Mouse (Mus musculus): ENCODE measurements around the gene Ankrd61. TPM values are rescaled to one million over a fixed set of nuclear protein-coding genes. Genes with fewer than 3 reads are reported as not detected.

The Ankrd61 gene
- 0.09 and 0.14 TPM in 2 replicates for polyA plus RNA-seq (2012; rRNA removed)

DNA sequence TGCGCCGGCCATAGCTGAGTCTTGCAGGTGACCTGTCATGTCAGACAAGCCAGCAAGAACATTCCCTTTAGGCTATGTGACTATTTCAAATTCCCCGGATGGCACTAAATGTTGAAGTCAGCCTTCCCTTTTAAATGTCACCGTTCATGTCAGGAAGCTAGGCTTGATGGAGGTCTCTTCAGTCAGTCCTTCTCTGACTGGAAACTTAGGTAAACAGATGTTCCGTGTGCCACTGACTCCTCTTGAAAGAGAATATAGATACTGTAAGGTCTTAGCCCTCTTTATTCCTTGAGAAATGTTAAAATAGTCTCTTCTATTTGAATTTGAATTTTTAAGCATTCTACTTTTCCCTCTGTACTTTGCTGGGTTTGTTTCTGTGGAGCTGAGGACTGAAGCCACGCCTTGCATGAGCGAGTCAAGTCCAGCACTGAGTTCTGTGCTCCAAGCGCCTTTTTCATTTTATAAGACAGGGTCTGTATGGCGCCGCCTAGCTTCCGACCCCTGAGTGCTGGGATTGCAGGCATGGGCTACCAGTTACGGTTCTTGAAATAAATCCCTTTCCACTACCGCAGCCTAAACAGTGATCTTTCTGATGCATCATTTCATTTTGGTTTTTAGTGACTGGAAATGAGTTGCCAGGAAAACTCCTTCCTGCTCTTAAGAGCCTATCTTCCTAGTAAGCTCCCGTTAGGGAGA, at the start of gene Ankrd61:
Ankrd61 (minus strand) TSS at position 51 of the 696 bp plus-strand sequence.
- DNase-seq (ENCODE audit: low spot score), result no peak

DNA sequence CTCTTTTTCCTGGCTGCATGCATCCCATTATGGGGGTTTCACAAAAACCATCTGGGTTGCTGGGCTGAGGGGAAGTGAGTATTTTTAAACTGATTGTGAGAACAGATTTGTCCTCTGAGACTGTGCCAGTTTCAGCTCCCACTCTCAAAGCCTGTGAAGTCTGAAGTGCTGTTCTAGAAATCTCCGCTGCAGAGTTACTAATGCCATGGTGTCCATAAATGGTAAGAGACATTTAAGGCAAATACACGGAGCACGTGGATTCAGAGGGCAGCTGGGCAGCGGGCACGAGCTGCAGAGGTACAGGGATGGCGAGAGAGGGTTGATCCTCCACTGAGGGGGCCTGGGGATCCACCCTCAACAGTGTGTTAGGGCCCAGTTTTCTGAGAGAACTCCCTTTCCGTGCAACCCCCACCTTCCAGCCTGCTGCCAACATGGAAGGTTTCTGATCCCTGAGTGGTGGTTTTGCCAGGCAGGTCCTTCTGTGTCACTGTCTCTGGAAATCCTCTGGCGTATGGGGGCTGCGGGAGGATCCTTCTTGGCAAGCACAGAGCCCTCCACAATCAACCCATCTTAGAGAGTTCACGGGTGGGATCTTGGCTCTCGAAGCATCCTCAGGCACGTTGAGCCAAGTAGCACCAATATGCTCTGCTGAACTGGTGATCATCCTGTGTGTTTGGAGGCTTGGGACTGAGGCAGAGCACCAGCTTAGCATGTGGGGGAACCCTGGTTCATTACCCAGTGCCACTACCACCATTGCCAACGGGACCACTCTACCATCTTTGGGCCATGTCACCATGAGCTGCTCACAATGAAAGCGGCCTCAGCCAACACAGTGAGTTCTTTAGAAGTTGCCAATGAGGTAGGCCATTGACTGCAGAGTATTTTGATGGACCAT, 46.0 kb upstream of the Ankrd61 start:
- no peak for DNase-seq (ENCODE audit: low spot score)

DNA sequence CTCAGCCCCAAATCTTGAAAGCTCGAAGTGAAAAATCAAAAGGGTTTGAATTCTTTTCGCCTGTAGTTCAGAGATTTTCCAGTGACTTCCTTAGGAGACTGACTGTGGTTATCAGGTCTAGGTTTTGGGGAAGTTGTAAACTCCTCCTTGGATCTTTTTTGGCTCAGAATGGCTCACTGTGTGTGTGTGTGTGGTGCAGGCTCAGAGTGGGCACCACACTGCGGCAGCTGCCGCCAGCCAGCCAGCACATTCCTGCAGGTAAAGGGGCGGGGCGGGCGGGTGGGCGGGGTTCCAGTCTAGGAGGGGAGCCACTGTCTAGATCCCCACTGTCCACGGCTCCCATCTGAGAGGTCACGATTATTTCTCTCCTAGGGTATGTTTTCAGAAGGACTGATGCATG, 44.1 kb upstream of the Ankrd61 start:
- no peak for DNase-seq (ENCODE audit: low spot score)

DNA sequence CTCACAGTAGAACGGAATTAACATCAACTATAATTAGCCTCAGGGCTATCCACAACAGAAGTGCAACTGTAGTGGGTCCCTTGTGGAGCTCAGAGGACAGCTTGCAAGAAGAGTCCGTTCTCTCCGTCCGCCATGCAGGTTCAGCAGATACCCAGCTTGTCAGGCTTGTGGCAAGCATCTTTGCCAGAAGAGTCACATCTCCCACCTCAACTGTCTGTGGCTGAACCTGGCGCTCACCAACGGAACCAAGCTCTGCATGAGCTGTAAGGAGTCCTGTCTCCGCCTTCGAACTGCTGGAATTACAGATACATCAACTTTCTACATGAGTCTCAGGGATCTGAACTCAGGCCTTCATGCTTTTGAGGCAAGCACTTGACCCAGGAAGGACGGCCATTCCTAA, 38.7 kb upstream of the Ankrd61 start:
- DNase-seq (ENCODE audit: low spot score), result no peak

DNA sequence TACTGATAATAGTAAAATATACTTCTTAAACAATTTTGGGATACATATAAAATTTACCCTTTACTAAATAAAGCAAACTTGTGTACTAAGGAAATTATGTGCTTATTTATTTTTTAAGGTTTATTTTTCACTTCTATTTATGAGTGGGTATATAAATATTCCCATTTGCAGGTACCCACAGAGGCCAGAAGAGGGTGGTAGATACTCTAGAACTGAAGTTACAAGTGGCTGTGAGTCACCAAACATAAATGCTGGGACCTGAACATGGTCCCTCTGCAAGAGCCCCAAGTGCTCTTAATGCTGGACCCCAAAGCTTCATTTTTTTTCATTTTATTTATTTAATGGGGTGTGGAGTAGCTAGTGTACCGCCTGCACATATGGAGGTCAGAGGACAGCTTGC, 36.4 kb upstream of the Ankrd61 start:
- DNase-seq (ENCODE audit: low spot score), result no peak

DNA sequence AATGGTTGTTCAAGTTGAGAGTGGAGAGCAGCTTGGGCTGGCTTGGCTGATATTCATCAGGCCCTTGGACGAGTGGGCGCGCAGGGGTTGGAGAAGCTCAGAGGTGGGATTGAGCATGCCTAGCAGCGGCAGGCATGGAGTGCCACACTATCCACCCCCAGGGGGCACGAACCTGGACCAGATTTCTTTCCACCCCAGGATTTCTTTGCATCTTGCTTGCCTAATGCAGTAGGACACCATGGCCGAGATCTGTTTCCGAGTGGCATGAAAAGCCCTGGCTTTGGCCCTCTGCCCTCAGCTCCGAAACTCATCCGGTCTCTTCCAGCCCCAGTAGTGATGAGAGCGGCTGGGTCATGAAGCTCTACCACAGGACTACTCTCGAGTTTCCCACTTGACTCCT, 35.9 kb upstream of the Ankrd61 start:
- no peak for DNase-seq (ENCODE audit: low spot score)

DNA sequence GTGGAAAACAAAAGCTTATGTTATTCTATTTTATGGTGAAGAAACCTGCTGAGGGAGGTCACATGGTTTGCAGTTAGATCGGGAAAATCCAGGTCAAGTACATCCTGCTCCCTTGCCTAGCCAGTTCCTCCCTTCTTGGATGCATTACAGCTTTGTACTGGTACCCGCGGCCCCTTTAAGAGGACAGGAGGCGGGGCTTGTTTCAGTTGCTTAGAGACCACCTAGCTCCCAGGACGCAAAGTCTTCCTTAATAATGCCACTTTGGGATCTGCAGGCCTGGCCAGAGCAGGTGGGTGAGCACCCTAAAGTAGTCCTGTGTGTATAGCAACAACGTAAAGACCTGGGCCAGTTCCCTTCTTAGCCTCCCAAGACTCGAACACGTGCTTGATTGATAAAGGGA, 35.3 kb upstream of the Ankrd61 start, which contains the start of gene Rsph10b:
Rsph10b (plus strand) TSS at position 205 of the 400 bp plus-strand sequence.
- no peak for DNase-seq (ENCODE audit: low spot score)

DNA sequence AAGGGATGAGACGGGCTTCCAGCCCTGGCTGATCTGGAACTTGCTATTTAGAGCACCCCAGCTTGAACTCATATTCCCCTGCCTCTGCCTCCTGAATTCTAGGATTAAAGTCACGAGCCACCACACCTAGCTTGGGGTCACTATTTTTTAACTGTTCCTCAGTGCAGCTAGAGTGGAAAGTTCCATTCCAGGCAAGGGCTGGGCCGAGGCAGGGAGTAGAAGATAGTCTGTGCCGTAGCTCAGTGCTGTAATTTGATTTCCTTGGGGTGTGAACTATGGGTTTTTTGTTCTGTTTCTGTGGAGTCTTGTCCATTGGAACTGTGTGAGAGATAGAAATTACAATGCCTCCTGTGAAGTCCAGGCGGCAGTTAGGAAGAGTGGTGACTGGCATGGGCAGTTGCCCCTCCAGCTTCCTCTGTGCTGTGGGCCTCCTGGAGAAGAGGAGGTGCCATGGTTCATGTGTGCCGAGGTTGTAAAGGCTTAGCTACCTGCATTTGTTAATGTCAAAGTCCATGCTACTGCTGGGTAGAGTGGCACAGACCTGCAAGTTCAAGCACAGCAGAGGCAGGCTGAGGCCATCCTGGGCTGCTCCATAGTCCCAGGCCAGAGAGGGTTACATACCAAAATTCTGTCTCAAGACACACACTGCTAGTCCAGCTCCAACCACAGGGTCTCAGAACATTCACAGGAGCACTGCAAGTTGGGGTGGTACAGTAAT, 34.5 kb upstream of the Ankrd61 start:
- DNase-seq (ENCODE audit: low spot score), result no peak

DNA sequence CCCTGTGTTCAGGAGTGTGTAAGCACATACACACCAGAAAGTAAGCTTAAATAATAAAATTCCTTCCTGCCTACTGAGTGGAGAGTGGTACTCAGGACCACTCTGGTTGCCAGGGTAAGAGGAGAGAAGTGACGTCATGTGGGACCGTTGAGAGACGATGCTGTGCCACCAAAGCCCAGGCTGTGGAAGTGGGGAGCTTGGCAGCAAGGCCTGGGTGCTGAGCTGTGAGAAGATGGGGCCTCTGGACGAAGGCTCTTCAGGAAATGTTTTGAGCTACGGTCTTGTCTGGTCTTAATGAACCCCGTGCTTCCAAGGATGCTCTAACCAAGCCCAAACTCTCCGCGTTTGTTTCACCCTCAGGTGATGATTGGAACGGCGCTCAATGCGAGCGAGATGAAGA, 33.2 kb upstream of the Ankrd61 start:
- DNase-seq (ENCODE audit: low spot score), result no peak

DNA sequence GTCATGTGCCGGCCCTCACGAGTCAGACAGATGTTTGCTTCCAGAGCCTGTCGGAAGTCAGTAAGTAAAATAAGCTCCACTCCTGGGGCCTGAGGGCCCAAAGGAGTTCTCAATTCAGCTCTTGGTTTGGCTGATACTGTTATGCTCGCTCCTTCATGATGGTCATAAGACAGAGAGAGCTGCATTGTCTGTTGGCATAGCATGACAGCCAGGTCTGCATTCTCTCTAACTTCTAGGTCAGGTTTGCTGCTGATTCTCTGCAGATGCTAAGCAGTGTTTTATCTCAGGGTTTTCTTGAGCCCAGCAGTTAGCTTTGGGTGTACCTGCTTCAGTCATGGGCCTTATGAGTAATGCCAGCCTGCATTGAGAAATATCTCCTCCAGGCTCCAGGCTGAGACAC, 31.8 kb upstream of the Ankrd61 start:
- no peak for DNase-seq (ENCODE audit: low spot score)

DNA sequence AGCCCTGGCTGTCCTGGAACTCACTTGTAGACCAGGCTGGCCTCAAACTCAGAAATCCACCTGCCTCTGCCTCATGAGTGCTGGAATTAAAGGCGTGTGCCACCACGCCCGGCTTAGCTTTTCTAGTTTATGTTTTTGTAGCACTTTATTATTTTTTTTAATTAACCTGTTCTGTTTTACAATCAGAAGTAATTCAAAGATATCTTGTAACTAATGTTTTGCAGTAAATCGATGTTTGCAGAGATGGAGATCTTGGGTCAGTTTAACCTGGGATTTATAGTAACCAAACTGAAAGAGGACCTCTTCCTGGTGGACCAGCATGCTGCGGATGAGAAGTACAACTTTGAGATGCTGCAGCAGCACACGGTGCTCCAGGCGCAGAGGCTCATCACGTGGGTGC, 30.4 kb upstream of the Ankrd61 start, which contains the start of gene Gm42421:
Gm42421 (plus strand) TSS at position 301 of the 400 bp plus-strand sequence.
- no peak for DNase-seq (ENCODE audit: low spot score)

DNA sequence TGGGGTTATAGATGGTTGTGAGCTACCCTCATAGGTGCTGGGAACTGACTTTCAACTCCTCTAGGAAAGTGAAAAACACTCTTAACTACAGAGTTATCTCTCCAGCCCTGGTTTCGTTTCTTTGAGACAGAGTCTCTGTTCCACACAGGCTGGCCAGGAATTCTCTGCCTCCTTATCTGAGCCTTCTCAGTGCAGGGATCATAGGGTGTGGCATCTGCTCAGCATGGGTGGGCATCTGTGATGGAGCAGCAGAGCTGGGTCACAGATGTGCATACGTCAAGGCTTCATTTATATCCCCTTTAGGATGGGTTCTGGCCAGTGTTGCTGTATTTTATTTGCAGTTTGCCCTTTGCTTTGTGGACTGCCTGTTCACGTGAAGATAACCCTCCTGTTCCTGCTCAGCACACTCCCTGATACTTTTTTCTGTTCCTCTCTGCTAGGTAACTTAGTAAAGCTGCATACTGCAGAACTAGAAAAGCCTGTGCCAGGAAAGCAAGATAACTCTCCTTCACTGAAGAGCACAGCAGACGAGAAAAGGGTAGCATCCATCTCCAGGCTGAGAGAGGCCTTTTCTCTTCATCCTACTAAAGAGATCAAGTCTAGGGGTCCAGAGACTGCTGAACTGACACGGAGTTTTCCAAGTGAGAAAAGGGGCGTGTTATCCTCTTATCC, 27.4 kb upstream of the Ankrd61 start:
- no peak for DNase-seq (ENCODE audit: low spot score)

DNA sequence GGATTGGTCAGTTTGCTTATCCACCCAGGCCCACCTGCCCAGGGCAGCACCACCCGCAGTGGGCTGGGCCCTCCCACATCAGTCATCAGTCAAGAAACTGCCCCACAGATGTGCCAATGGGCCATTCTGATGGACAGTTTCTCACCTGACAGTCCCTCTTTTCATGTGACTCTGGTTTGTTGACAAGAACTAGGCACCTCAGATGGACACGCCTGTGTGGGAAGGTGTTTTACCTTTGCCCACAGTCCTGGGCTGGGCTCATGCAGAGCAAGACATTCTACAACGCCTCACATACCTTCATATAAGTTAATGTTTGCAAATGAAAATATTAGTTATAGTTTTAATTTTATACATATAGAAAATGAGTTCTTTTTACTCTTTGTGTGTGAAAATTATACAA, 20.6 kb upstream of the Ankrd61 start:
- no peak for DNase-seq (ENCODE audit: low spot score)

DNA sequence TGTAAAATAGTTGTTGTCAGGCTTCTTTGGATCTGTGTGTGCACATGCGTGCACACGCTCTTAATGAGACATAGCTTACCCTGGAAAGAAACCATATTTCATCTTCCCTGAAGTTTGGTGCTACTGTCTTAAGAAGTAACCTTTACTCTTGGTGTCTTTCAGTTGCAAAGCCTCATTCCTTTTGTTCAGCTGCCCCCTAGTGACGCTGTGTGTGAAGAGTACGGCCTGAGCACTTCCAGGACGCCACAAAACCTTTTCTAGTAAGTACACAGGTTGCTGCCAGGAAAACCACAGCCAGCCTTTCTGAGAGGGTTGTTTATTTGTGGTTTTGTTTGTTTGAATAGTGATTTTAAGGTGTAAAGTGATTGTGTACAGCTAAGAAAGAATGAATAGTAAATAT, 19.9 kb upstream of the Ankrd61 start:
- no peak for DNase-seq (ENCODE audit: low spot score)

DNA sequence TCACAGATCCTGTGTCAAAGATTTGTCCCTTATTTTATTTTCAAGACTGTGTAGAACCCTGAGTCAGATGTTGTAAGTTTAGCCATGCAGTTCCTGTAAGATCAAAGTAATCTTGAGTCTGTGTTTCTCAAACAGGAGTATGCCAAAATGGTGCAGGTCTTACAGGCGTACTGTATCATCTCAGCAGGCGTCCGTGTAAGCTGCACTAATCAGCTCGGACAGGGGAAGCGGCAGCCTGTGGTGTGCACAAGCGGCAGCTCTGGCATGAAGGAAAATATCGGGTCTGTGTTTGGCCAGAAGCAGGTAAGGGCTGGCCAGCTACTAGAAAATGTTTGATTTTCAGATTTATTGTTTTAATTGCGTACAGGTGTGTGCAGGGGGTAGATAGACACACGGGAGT, 18.7 kb upstream of the Ankrd61 start:
- DNase-seq (ENCODE audit: low spot score), result no peak

DNA sequence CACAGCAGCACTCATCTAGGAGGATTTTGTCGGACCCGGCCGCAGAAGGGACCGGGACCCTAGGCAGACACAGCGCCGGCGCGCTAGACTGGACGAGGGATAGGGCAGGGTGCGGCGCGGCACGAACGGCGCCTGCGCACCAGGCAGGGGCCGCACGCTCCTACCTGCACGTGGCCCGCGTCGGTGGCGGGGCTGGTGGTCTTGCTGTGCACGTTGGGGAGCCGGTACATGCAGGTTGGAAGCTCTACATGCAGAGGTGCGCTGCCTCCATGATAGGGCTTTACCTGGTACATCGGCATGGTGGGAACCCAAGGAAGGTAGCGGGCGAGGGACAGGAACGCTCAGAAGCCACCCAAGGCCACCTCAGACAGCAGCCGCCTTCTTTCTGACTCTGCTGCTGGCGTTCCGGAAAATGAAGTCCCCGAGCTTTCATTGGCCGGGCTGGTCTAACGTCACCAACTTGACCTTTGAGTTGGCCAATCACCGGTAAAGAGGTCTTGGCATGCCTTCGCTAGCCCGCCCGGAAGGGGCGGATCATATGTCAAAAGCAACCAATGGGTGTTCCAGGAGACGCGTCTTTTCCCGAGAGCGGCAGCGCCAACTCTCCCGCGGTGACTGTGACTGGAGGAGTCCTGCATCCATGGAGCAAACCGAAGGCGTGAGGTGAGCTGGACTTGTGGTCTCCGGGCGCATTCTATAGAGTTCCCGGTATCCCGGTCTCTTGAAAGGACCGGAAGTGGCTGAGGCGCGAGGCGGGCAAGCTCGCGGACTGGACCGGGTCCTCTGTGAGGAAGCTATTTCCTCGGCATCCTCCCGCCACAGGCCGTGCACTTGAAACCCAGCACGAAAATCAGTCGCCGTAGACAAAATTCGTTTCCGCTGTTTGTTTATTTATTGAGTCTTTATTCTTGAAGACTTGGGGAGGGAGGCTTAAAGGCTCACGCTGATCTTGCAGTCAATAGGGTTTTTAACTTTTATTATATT, 12.2 kb upstream of the Ankrd61 start, which contains the start of the genes Aimp2 and Pms2:
Aimp2 (minus strand) TSS at position 431 of the 984 bp plus-strand sequence.
Pms2 (plus strand) TSS at position 548 of the 984 bp plus-strand sequence.
- peak; percentile 77 for DNase-seq (ENCODE audit: low spot score)

DNA sequence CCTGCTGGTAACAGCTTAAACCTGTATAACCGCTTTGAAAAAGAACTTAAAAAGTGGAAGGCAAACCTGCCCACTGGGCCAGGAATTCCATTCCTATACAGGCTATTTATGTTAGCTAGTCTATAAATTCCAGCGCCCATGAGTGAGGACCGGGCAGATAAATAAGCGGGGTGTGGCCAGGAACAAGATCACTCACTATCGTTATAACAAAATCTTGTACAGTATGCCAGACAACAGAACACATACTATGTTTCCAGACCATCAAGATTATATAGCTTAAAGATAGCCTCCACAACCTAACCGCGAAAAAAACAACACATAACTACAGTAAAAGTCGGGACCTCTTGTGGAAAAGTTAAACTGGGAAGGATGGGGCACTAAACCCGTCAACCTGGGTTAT, 11.4 kb upstream of the Ankrd61 start:
- DNase-seq (ENCODE audit: low spot score), result no peak

DNA sequence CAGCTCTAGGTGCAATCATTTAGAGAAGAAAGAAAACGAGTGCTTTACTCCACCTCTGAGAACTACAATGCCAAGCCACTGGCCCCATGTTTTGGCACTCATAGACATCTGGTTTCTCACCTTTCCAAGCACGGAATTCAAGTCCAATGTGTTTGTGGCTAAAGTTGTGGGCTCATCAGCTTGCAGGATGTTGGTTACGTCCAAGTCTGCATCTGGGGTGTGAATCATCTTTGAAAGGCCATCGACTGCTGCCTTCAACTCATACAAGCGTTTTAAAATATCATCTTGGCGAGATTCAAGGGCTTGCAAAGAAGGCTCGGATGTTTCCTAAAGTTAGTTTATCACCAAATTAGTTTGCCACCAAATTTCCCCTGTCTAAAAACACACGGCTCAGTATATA, 8.9 kb upstream of the Ankrd61 start:
- no peak for DNase-seq (ENCODE audit: low spot score)

DNA sequence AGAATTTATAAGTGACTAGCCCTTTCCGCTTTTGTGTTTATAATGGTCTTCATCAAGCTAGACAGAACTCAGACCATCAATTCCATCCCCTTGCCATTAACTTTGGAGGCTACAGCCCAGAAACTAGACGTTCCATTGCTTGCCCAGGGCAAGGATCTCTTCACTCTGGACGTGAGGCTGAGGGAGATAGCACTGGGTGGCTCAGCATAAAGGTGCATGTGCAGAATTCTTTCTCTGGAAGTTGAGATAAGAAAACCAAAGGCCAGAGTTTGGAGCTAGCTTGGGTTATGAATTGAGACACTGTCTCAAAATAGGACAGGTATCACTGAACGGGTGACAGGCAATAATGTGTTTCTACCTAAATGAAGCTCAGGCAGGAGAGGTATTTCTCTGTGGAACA, 6.3 kb upstream of the Ankrd61 start:
- DNase-seq (ENCODE audit: low spot score), result no peak

DNA sequence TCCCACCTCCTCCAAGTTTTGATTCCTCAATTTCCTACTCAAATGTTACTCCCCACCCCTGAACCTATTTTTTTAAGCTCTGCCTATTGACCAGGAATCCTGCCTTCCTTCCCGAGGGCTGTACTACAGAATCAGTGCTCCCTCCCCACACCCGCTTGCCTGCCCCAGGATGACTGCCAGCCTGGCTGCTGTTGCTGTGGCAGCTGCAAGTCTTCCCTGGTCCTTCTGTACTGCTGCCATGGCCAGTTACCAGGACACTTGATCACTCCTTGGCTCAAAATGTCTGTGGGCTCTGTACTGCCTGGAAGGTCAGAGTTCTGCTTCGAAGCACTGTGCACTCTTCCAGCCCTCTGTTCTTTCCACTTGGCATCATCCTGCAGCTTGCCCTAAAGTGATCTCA, 4.6 kb upstream of the Ankrd61 start:
- DNase-seq (ENCODE audit: low spot score), result no peak

All from urinary bladder, adult 2 months (tissue).